12 mouse cellular contexts compared by ENCODE assay signal in the genomic region with DNA sequence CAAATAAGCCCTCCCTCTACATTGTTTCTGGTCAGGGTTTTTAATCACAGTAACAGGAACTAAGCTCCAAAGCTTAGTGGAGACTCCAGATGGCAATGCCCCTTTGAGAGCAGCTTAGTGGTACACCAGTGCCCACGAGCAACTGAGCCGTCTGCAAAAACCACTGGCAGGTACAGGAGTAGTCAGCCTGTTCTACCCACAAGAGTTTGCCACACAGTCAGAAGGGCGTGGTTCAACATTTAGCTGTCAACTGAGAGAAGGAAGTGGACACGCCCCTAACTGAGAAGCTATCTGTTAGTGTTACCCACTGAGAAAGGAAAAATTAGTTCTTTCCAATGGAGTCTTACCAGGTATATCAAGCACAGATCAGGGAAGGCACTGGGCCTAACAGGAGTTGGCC. TPM values are rescaled to one million over a fixed set of nuclear protein-coding genes. Genes with fewer than 3 reads are reported as not detected.
DNase-seq lines count a peak whose midpoint lies in the region; ATAC-seq and TF ChIP-seq lines count a peak whose summit lies in the region.
"Had no signal": no experiment of that assay in that cellular context is flagged by ENCODE, and none has a peak within 500 bp of the region (broad histone marks: within the 10 kb centered on the region; RNA-seq: fewer than 3 reads in every experiment).

No protein-coding gene starts in this region.

- TF ChIP-seq CTCF in thymus, adult 2 months (IDR thresholded peaks at IDR 0.05; ENCODE audit: borderline replicate concordance, control insufficient read depth, extremely low read depth, insufficient read depth, low read length, poor library complexity): no peak

- H3K27me3 ChIP-seq in thymus, adult 2 months (ENCODE audit: control insufficient read depth, insufficient read depth, low read length): no peaks in the 10 kb centered on the region
- no peaks in the 10 kb centered on the region for H3K27me3 ChIP-seq in megakaryocyte, embryonic 14.5 days (replicated peaks)
- H3K27me3 ChIP-seq: embryonic facial prominence, embryonic 13.5 days; midbrain, embryonic 13.5 days had no signal

- no peak overlapping the region for H3K27ac ChIP-seq in thymus, adult 2 months (ENCODE audit: control insufficient read depth, insufficient read depth, low read length)
- H3K27ac ChIP-seq: embryonic facial prominence, embryonic 13.5 days; gastrocnemius, adult 2 months; midbrain, embryonic 13.5 days had no signal

- H3K36me3 ChIP-seq in thymus, adult 2 months (ENCODE audit: control insufficient read depth, insufficient read depth, low read length): no peaks in the 10 kb centered on the region
- peaks cover 91% of the 10 kb centered on the region for H3K36me3 ChIP-seq in megakaryocyte, embryonic 14.5 days (replicated peaks; ENCODE audit: low read length)
- H3K36me3 ChIP-seq: embryonic facial prominence, embryonic 13.5 days; midbrain, embryonic 13.5 days had no signal

- no peak overlapping the region for H3K4me3 ChIP-seq in thymus, adult 2 months (ENCODE audit: control insufficient read depth, insufficient read depth, low read length)
- peak overlapping the region; percentile 81 for H3K4me3 ChIP-seq in megakaryocyte, embryonic 14.5 days (replicated peaks)
- H3K4me3 ChIP-seq: embryonic facial prominence, embryonic 13.5 days; gastrocnemius, adult 2 months; midbrain, embryonic 13.5 days had no signal

- WGBS in thymus, adult 2 months: 8% methylated on average over 4 of the region's 4 CpGs

- peak; percentile 76 to 79 for ATAC-seq in hematopoietic stem cell, adult 5-6 weeks (replicated peaks in 1 of 2; ENCODE audit: insufficient read depth in 1 of 2, low FRiP score in 2 of 2, low TSS enrichment in 1 of 2, low read depth in 1 of 2, poor library complexity in 2 of 2, severe bottlenecking in 2 of 2)
- ATAC-seq: midbrain, embryonic 13.5 days had no signal

- intact Hi-C loops in heart, postnatal 36 days (cut with DNase I): no loop called here

- peak; percentile 42 for DNase-seq in thymus, adult 2 months
- DNase-seq in thymus, adult 18-20 months: no peak
- DNase-seq in urinary bladder, postnatal 25 days (ENCODE audit: low spot score): no peak
- DNase-seq in heart, postnatal 36 days: no peak
- DNase-seq in cerebellum, postnatal 4 days (ENCODE audit: low spot score in 2 of 2): no peak
- DNase-seq in left cerebral cortex, adult 11 months (ENCODE audit: low spot score): no peak
- DNase-seq: gastrocnemius, adult 2 months had no signal

- H3K4me1 ChIP-seq in thymus, adult 2 months (replicated peaks; ENCODE audit: control insufficient read depth, insufficient read depth, low read length): no peaks in the 10 kb centered on the region; the same call in 1 of the 2 replicates
- H3K4me1 ChIP-seq in megakaryocyte, embryonic 14.5 days: peaks cover 100% of the 10 kb centered on the region
- H3K4me1 ChIP-seq: midbrain, embryonic 13.5 days had no signal

- TF ChIP-seq POLR2A in thymus, adult 2 months (IDR thresholded peaks at IDR 0.05; ENCODE audit: control insufficient read depth, extremely low read depth, insufficient read depth, low read length, poor library complexity): no peak

- H3K9me3 ChIP-seq in megakaryocyte, embryonic 14.5 days: no peaks in the 10 kb centered on the region
- H3K9me3 ChIP-seq: embryonic facial prominence, embryonic 13.5 days; midbrain, embryonic 13.5 days had no signal

RNA-seq across cellular contexts. Expression of a gene that starts 32.1 kb away (rescaled TPM):
- 141 and 162 TPM in 2 replicates for polyA plus RNA-seq in thymus, adult 2 months (2012; rRNA removed)
- total RNA-seq in hematopoietic stem cell, adult 5-6 weeks (2017): 80.6 and 94.5 TPM in 2 replicates
- 1,175 and 2,699 TPM in 2 replicates for polyA plus RNA-seq in megakaryocyte, embryonic 14.5 days (2012; ENCODE audit: insufficient read depth, low replicate concordance)
- 10 to 100 TPM; 23.4 to 49.7 TPM for total RNA-seq in heart, postnatal 36 days (2021)
- total RNA-seq: ES-E14 had no signal
